Comparison of ENCODE assay signal across 24 mouse cellular contexts in the genomic region with DNA sequence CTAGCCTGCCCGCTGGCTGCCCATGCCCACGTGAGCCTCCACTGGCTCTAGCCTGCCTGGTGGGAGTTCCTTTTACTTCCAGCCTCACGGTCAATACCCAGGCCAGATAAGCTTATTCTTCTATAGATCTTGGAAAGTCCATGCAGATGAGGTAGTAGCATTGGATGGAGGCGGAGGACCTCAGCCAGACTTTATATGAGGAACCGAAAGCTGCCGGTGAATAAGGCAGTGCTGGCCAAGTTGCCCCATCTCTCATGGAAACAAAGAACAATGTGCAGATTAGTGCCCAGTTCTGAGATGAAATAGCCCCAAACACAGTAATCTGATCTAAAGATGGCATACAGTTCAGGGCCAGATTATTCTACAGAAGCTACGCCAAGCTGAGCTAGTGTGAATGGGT.
"Had no signal": no experiment of that assay in that cellular context is flagged by ENCODE, and none has a peak within 500 bp of the region (broad histone marks: within the 10 kb centered on the region; RNA-seq: fewer than 3 reads in every experiment).

No protein-coding gene starts in this region.

- H3K4me3 ChIP-seq: limb, embryonic 12.5 days; limb, embryonic 15.5 days; neural tube, embryonic 12.5 days; neural tube, embryonic 15.5 days had no signal

- H3K4me2 ChIP-seq: limb, embryonic 12.5 days; limb, embryonic 15.5 days; liver, embryonic 11.5 days; lung, embryonic 14.5 days; midbrain, embryonic 11.5 days; neural tube, embryonic 12.5 days; neural tube, embryonic 15.5 days had no signal

- H3K27me3 ChIP-seq: neural tube, embryonic 12.5 days; neural tube, embryonic 15.5 days had no signal

- H3K36me3 ChIP-seq: limb, embryonic 12.5 days; limb, embryonic 15.5 days; neural tube, embryonic 12.5 days; neural tube, embryonic 15.5 days had no signal

- DNase-seq: kidney, adult 18-20 months; kidney, adult 9 months; kidney, postnatal 14 days; kidney, postnatal 4 days; layer of hippocampus, adult 9-11 months; left cerebral cortex, postnatal 4 days; liver, postnatal 0 days; lung, embryonic 14.5 days; lung, postnatal 36 days; midbrain, embryonic 14.5 days; right cerebral cortex, adult 18-20 months; right cerebral cortex, postnatal 14 days; right cerebral cortex, postnatal 4 days; thymus, adult 2 months; thymus, postnatal 14 days; thymus, postnatal 4 days had no signal

- H3K27ac ChIP-seq: limb, embryonic 12.5 days; limb, embryonic 15.5 days; liver, embryonic 14.5 days; neural tube, embryonic 12.5 days; neural tube, embryonic 15.5 days; stomach, postnatal 0 days had no signal

- H3K9ac ChIP-seq: limb, embryonic 12.5 days; limb, embryonic 15.5 days; liver, embryonic 14.5 days; liver, postnatal 0 days; lung, embryonic 14.5 days; neural tube, embryonic 12.5 days; neural tube, embryonic 15.5 days had no signal

- ATAC-seq: liver, postnatal 0 days had no signal

- H3K9me3 ChIP-seq: limb, embryonic 12.5 days; limb, embryonic 15.5 days; neural tube, embryonic 12.5 days; neural tube, embryonic 15.5 days had no signal
